Mouse (Mus musculus) E14TG2a.4 (cell line): ENCODE measurements around the gene Tpte.

Experiments used
- H3K27me3 ChIP-seq: 2 replicates; pipeline ENCODE4 v1.6.1; 2014; ENCODE audit warnings: low read length, control low read depth; ENCODE audit not compliant: insufficient read depth
- H3K36me3 ChIP-seq: 2 replicates; pipeline ENCODE4 v1.6.1; 2014; ENCODE audit warnings: low read length, control low read depth; ENCODE audit not compliant: insufficient read depth
- H3K4me1 ChIP-seq: replicated peaks from 2 replicates; pipeline ENCODE4 v1.6.1; 2014; ENCODE audit warnings: low read depth, low read length, control low read depth
- H3K4me3 ChIP-seq: replicated peaks from 2 replicates; pipeline ENCODE4 v1.5.1; 2014; ENCODE audit warnings: mild to moderate bottlenecking, low read length
- H3K9me3 ChIP-seq: 2 replicates; pipeline ENCODE4 v1.6.1; 2014; ENCODE audit warnings: low read length, control low read depth
- CTCF ChIP-seq: conservative IDR thresholded peaks from 2 replicates; pipeline ENCODE4 v1.5.1; 2014; ENCODE audit warnings: low read length
- NANOG ChIP-seq: IDR thresholded peaks from 2 replicates; pipeline ENCODE4 v1.6.1; 2014; ENCODE audit warnings: borderline replicate concordance, low read length, mixed read lengths
- POU5F1 ChIP-seq: IDR thresholded peaks from 2 replicates; pipeline ENCODE4 v1.6.1; 2014; ENCODE audit warnings: low read length, borderline replicate concordance

Gene Tpte

GRCm38 (mm10) chr8:22306999-22307398 lies 23.8 kb downstream of the Tpte start:
- Histone ChIP-seq H3K27me3 (0 out of 2 replicates have a peak, but pooled peaks cover 2% of the 10 kb centered on the region), H3K36me3 (no peaks in the 10 kb centered on the region), H3K4me3 (no peak overlapping the region), H3K9me3 (no peaks in the 10 kb centered on the region), H3K4me1 (peaks cover 8% of the 10 kb centered on the region)
- TF ChIP-seq NANOG (no peak), POU5F1 (no peak), CTCF (no peak)

- H3K36me3 ChIP-seq: no peaks in the 10 kb centered on the region
- TF ChIP-seq CTCF (peak; percentile 19; the same call in 1 of the 2 replicates), NANOG (no peak)
- no peaks in the 10 kb centered on the region for H3K4me1 ChIP-seq
- H3K9me3 ChIP-seq: no peaks in the 10 kb centered on the region
- no peak overlapping the region for H3K4me3 ChIP-seq
- no peaks in the 10 kb centered on the region for H3K27me3 ChIP-seq
Observed at GRCm38 (mm10) chr8:22311446-22311845, 28.2 kb downstream of the Tpte start.

- H3K4me1 ChIP-seq: no peaks in the 10 kb centered on the region
- TF ChIP-seq NANOG: no peak
- no peak for TF ChIP-seq POU5F1
- no peak for TF ChIP-seq CTCF
- H3K9me3 ChIP-seq: no peaks in the 10 kb centered on the region
- no peaks in the 10 kb centered on the region for H3K27me3 ChIP-seq
- H3K36me3 ChIP-seq: no peaks in the 10 kb centered on the region
- H3K4me3 ChIP-seq: no peak overlapping the region
Observed at GRCm38 (mm10) chr8:22335426-22335825, 52.2 kb downstream of the Tpte start.

GRCm38 (mm10) chr8:22359359-22359758 lies 76.1 kb downstream of the Tpte start:
- Histone ChIP-seq H3K36me3 (no peaks in the 10 kb centered on the region), H3K4me1 (no peaks in the 10 kb centered on the region), H3K27me3 (no peaks in the 10 kb centered on the region), H3K9me3 (no peaks in the 10 kb centered on the region), H3K4me3 (no peak overlapping the region)
- TF ChIP-seq CTCF (no peak), NANOG (no peak), POU5F1 (no peak)

GRCm38 (mm10) chr8:22359882-22360281 lies 76.6 kb downstream of the Tpte start:
- TF ChIP-seq CTCF (no peak), POU5F1 (no peak), NANOG (no peak)
- Histone ChIP-seq H3K4me1 (no peaks in the 10 kb centered on the region), H3K4me3 (no peak overlapping the region), H3K27me3 (no peaks in the 10 kb centered on the region), H3K36me3 (no peaks in the 10 kb centered on the region), H3K9me3 (no peaks in the 10 kb centered on the region)

GRCm38 (mm10) chr8:22376311-22376710 lies 93.1 kb downstream of the Tpte start:
- no peak overlapping the region for H3K4me3 ChIP-seq
- H3K36me3 ChIP-seq: peaks cover 68% of the 10 kb centered on the region
- peaks cover 7% of the 10 kb centered on the region; the same call in 1 of the 2 replicates for H3K4me1 ChIP-seq
- H3K27me3 ChIP-seq: no peaks in the 10 kb centered on the region
- no peaks in the 10 kb centered on the region for H3K9me3 ChIP-seq
- no peak for TF ChIP-seq NANOG
- TF ChIP-seq CTCF: no peak
- TF ChIP-seq POU5F1: no peak

GRCm38 (mm10) chr8:22376903-22377302 lies 93.7 kb downstream of the Tpte start:
- peaks cover 71% of the 10 kb centered on the region for H3K36me3 ChIP-seq
- no peaks in the 10 kb centered on the region for H3K27me3 ChIP-seq
- no peaks in the 10 kb centered on the region for H3K9me3 ChIP-seq
- TF ChIP-seq NANOG (no peak), CTCF (peak; percentile 57)
- peaks cover 7% of the 10 kb centered on the region; the same call in 1 of the 2 replicates for H3K4me1 ChIP-seq
- H3K4me3 ChIP-seq: no peak overlapping the region

GRCm38 (mm10) chr8:22380934-22381333 lies 97.7 kb downstream of the Tpte start:
- no peak overlapping the region for H3K4me3 ChIP-seq
- no peak for TF ChIP-seq NANOG
- TF ChIP-seq POU5F1: no peak
- TF ChIP-seq CTCF: no peak
- H3K9me3 ChIP-seq: no peaks in the 10 kb centered on the region
- H3K36me3 ChIP-seq: peaks cover 94% of the 10 kb centered on the region
- no peaks in the 10 kb centered on the region for H3K27me3 ChIP-seq
- H3K4me1 ChIP-seq: peaks cover 15% of the 10 kb centered on the region

GRCm38 (mm10) chr8:22382824-22383595 lies 99.8 kb downstream of the Tpte start:
- TF ChIP-seq POU5F1: no peak
- no peak for TF ChIP-seq NANOG
- TF ChIP-seq CTCF: peak; percentile 16
- Histone ChIP-seq H3K9me3 (no peaks in the 10 kb centered on the region), H3K4me1 (peaks cover 11% of the 10 kb centered on the region), H3K27me3 (no peaks in the 10 kb centered on the region), H3K4me3 (no peak overlapping the region), H3K36me3 (peaks cover 96% of the 10 kb centered on the region)
